Mouse (Mus musculus): Measurements from ENCODE around the gene Zfp169. TPM values are rescaled to one million over a fixed set of nuclear protein-coding genes. Genes with fewer than 3 reads are reported as not detected.

Zfp169 gene
- polyA plus RNA-seq, 1 experiment from 2014 or later = 5.6 TPM

DNA sequence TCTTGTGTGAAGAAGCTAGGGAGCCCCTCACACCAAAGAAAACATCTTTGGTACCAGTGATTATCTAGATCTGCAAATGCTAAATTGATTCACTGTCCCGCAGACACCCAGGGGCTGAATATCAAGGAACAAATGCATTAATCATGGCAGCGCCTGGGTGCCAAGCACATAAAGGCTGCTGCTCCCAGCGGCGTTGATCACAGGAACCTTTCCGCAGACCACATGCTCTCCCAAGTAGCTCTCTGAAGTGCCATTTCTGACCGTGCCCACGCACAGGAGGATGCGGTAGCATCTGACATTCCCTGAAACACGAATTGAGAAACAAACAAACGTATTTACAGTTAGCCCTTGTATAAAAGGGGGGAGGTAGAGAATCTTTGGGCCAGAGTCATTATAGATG lies 47.1 kb downstream of the Zfp169 start:
- in situ Hi-C loops (cut with MboI; ENCODE audit: low pct_unique_long_range_greater_than_20kb) = loop anchor here (25.0 kb wide), 3 partner anchors 204 to 629 kb away; partner anchors contain the start of gene Id4
- ChIA-PET POLR2A (interaction anchor here (0.6 kb wide), 1 partner anchor 49 kb away, joined by 6 read pairs; no protein-coding TSS in a partner anchor), CTCF (no interaction called here)
- DNase-seq (ENCODE audit: low read depth, low spot score) (no peak), ATAC-seq (no peak)
- no peak for TF ChIP-seq CTCF (IDR thresholded peaks at IDR 0.05)
- H3K27me3 ChIP-seq = no peaks in the 10 kb centered on the region

DNA sequence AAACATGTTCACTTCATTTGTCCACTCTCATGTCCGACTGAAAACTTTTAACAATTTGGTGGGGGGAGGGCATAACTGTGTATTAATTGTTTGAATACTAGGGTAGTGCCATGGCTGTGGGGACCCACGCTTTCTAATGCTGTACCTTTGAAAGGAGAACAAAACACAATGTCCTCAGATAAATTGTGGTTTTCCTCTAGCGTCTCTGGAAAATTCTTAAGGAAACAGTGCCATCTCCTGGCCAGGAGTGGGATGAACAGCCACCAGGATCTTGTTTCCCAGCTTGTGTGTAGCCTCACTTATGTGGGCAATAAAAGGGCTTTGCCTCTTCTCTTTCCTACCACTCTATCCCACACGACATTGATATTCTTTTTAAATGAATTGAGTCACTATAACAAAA lies 49.1 kb downstream of the Zfp169 start:
- in situ Hi-C loops (cut with MboI; ENCODE audit: low pct_unique_long_range_greater_than_20kb) = loop anchor here (5.0 to 25.0 kb wide), 6 partner anchors 202 to 1162 kb away; partner anchors contain the start of gene Id4
- ChIA-PET POLR2A (no interaction called here), CTCF (no interaction called here)
- TF ChIP-seq CTCF (IDR thresholded peaks at IDR 0.05) = peak; percentile 88
- ATAC-seq (no peak), DNase-seq (ENCODE audit: low read depth, low spot score) (no peak)
- H3K27me3 ChIP-seq = peaks cover 5% of the 10 kb centered on the region

DNA sequence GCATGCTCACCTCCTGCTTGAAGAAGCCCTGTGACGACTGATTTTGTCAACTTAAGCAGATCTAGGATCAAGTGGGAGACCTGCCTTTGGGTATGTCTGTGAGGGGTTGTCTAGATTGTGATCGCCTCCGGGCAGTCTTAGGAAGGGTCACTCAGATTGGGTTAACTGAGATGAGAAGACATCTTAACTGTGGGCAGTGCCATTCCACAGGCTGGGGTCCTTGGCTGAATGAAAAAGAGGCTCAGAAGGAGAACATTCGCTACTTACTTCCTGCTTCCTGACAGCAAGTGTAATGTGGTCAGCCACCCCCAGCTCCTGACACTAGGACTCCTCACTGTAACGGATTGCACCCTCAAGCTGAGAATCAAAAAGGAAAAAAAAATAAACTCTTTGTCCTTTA lies 54.0 kb downstream of the Zfp169 start:
- ATAC-seq (no peak), DNase-seq (ENCODE audit: low read depth, low spot score) (no peak)
- peaks cover 5% of the 10 kb centered on the region for H3K27me3 ChIP-seq
- ChIA-PET CTCF (no interaction called here), POLR2A (no interaction called here)
- in situ Hi-C loops (cut with MboI; ENCODE audit: low pct_unique_long_range_greater_than_20kb) = loop anchor here (25.0 kb wide), 3 partner anchors 197 to 622 kb away; partner anchors contain the start of gene Id4
- TF ChIP-seq CTCF (IDR thresholded peaks at IDR 0.05) = no peak

DNA sequence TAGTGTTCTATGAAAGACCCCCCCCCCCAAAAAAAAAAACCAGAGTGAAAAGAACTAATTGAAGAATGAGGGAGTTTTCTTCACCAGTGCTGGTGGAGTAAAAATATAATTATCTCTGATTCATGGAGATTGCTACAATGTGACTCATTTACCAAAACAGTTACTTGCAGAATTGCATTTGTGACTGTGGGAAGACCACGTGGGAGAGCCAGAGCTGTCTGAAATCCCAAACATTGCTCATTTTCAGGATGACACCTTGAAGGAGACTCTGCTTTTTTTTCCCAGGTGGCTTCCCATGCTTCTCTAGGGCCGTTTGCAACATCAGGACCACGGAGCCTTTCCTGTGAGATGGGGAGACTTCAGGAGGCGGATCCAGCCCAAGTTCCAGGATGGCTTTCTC lies 65.1 kb downstream of the Zfp169 start:
- no peaks in the 10 kb centered on the region for H3K27me3 ChIP-seq
- peak; percentile 47 for ATAC-seq
- ChIA-PET POLR2A (no interaction called here), CTCF (no interaction called here)
- in situ Hi-C loops (cut with MboI; ENCODE audit: low pct_unique_long_range_greater_than_20kb) = no loop called here
- TF ChIP-seq CTCF (IDR thresholded peaks at IDR 0.05) = no peak
- no peak for DNase-seq (ENCODE audit: low read depth, low spot score)

DNA sequence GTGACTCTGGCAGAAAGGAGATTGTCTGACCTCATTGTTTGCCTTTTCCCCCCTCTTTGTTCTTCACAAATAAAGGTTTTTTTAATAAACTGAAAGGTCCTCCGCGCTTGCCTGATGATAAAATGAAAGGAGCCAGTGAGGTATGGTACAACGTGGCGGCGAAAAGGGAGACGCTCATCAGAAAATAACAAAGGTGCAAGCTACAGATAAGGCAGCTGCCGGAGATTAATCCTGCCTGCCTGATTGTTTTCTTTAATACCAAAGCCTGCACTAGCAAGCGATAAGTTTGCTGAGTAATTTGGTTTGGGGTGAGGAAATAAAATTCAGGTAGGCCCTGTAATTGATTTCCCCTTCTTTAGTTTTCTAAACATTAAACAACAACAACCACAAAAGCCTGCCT lies 69.3 kb downstream of the Zfp169 start:
- no peak for TF ChIP-seq CTCF (IDR thresholded peaks at IDR 0.05)
- CTCF ChIA-PET = no interaction called here
- H3K27me3 ChIP-seq = no peaks in the 10 kb centered on the region
- no peak for ATAC-seq
- POLR2A ChIA-PET = no interaction called here
- DNase-seq (ENCODE audit: low read depth, low spot score) = no peak
- in situ Hi-C loops (cut with MboI; ENCODE audit: low pct_unique_long_range_greater_than_20kb) = no loop called here

DNA sequence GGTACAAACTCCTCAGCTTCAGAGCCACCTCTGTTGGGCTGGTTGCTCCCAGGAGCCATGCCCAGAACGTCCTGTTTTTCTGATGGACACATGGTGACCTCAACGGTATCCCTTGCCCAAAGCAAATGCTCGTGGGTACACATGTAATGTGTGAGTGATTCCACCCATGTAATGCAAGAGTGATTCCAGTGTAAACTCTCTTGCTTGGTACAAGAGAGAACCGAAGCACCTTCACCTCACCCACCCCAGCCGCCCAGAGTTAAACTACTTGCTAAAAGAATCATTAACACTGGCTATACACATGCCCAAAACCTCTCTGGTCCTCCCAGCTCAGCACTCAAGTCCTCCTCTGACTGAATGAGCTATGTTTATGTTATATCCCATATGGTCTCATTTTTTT lies 74.9 kb downstream of the Zfp169 start:
- in situ Hi-C loops (cut with MboI; ENCODE audit: low pct_unique_long_range_greater_than_20kb) = no loop called here
- DNase-seq (ENCODE audit: low read depth, low spot score) (no peak), ATAC-seq (no peak)
- no peaks in the 10 kb centered on the region for H3K27me3 ChIP-seq
- ChIA-PET POLR2A (no interaction called here), CTCF (no interaction called here)
- no peak for TF ChIP-seq CTCF (IDR thresholded peaks at IDR 0.05)

Other genes starting within 250 kb of the Zfp169 start
- gene A830005F24Rik, start 119 bp upstream of the Zfp169 start, polyA plus RNA-seq (2021) = 1.8 TPM
- gene Ptpdc1, start 112.2 kb upstream of the Zfp169 start, polyA plus RNA-seq (2021) = 8.9 TPM
- not detected for gene Barx1, start 149.5 kb upstream of the Zfp169 start, polyA plus RNA-seq (2021)

Measured in Patski (cell line).